Mouse (Mus musculus) myocyte (in vitro differentiated cells): ENCODE measurements around the gene Fam171a2. TPM values are rescaled to one million over a fixed set of nuclear protein-coding genes. Genes with fewer than 3 reads are reported as not detected.

Experiments
- H3K27me3 ChIP-seq: one replicate; pipeline ENCODE4 v1.6.1; 2011; ENCODE audit not compliant: control insufficient read depth, insufficient read depth, insufficient read length
- H3K36me3 ChIP-seq: one replicate; pipeline ENCODE4 v1.6.1; 2011; ENCODE audit not compliant: control insufficient read depth, insufficient read depth
- H3K4me2 ChIP-seq: one replicate; pipeline ENCODE4 v1.6.1; 2011; ENCODE audit warnings: low read depth, control low read depth
- H3K4me3 ChIP-seq: one replicate; pipeline ENCODE4 v1.5.1; 2011; ENCODE audit warnings: mild to moderate bottlenecking, control low read depth, moderate library complexity
- H3K79me2 ChIP-seq: one replicate; pipeline ENCODE4 v1.6.1; 2011; ENCODE audit not compliant: control insufficient read depth, insufficient read depth
- H3ac ChIP-seq: one replicate; pipeline ENCODE4 v1.6.1; 2011; ENCODE audit not compliant: control insufficient read depth, insufficient read length
- CEBPB ChIP-seq: IDR thresholded peaks from 2 replicates; pipeline ENCODE4 v1.6.1; 2011; ENCODE audit warnings: mild to moderate bottlenecking, moderate library complexity; ENCODE audit not compliant: poor library complexity, insufficient read depth, severe bottlenecking
- E2F4 ChIP-seq: IDR thresholded peaks from one replicate; pipeline ENCODE4 v1.6.1; 2011; ENCODE audit warnings: mild to moderate bottlenecking, control low read depth, moderate library complexity; ENCODE audit not compliant: insufficient read depth
- MAX ChIP-seq: IDR thresholded peaks from one replicate; pipeline ENCODE4 v1.6.1; 2011; ENCODE audit warnings: low read depth, mild to moderate bottlenecking, control low read depth
- MYOD1 ChIP-seq, 3 experiments: IDR thresholded peaks; one replicate each; pipeline ENCODE4 v1.6.1; 2011; ENCODE audit warnings: control low read depth in 2 of 3, low read depth in 2 of 3, mild to moderate bottlenecking in 2 of 3, moderate library complexity in 1 of 3; ENCODE audit not compliant: insufficient read length in 2 of 3, control insufficient read depth in 1 of 3
- MYOG ChIP-seq, 3 experiments: IDR thresholded peaks; one replicate each; pipeline ENCODE4 v1.6.1; 2011; ENCODE audit warnings: control low read depth in 2 of 3, low read depth in 2 of 3, mild to moderate bottlenecking in 2 of 3; ENCODE audit not compliant: insufficient read length in 2 of 3, control insufficient read depth in 1 of 3, insufficient read depth in 1 of 3
- POLR2A ChIP-seq: IDR thresholded peaks from one replicate; pipeline ENCODE4 v1.6.1; 2011; ENCODE audit warnings: low read depth, mild to moderate bottlenecking, control low read depth, moderate library complexity; ENCODE audit not compliant: insufficient read length
- POLR2AphosphoS2 ChIP-seq: IDR thresholded peaks from one replicate; pipeline ENCODE4 v1.6.1; 2011; ENCODE audit warnings: low read depth, control low read depth; ENCODE audit not compliant: insufficient read length
- REST ChIP-seq: IDR thresholded peaks from one replicate; pipeline ENCODE4 v1.6.1; 2011; ENCODE audit warnings: mild to moderate bottlenecking, control low read depth, moderate library complexity; ENCODE audit not compliant: insufficient read depth, insufficient read length
- SRF ChIP-seq: IDR thresholded peaks from one replicate; pipeline ENCODE4 v1.6.1; 2011; ENCODE audit warnings: low read depth; ENCODE audit not compliant: control insufficient read depth, insufficient read length
- TCF12 ChIP-seq: IDR thresholded peaks from one replicate; pipeline ENCODE4 v1.6.1; 2011; ENCODE audit warnings: mild to moderate bottlenecking, control low read depth; ENCODE audit not compliant: poor library complexity, insufficient read depth, severe bottlenecking
- TCF3 ChIP-seq: IDR thresholded peaks from one replicate; pipeline ENCODE4 v1.6.1; 2011; ENCODE audit warnings: low read depth, control low read depth; ENCODE audit not compliant: insufficient read length
- USF1 ChIP-seq: IDR thresholded peaks from one replicate; pipeline ENCODE4 v1.6.1; 2011; ENCODE audit warnings: low read depth, mild to moderate bottlenecking, control low read depth, moderate library complexity
- polyA plus RNA-seq: library from polyadenylated mRNA; unstranded; fragments of >200 nt; fragmentation: generic; extraction: Trizol; gene quantifications from one replicate; pipeline ENCODE4 v1.2.1, GENCODE M21; 2012; ENCODE audit warnings: missing spikeins

Gene Fam171a2
- polyA plus RNA-seq, 1 experiment, result 162 TPM

DNA sequence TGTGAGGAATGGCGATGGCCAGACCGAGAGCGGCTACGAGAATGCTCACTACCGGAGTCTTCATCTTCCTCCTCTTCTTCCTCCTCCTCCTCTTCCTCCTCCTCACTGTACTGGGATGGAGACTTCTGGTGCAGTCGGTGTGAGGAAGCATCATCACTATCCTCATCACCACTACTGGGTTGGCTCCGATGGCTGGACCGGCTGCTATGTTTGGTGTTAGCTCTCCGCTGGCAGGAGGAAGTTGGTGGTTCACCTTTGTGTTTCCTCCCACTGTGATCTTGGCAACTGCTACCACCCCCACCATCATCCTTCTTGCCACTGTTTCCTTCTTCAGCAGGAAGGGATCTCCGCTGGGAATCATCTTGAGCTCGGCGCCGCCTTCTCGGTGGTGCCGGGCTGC, 32.6 kb upstream of the Fam171a2 start:
- H3K4me3 ChIP-seq, result no peak overlapping the region
- peaks cover 19% of the 10 kb centered on the region for H3K36me3 ChIP-seq
- no peak overlapping the region for H3K4me2 ChIP-seq
- no peaks in the 10 kb centered on the region for H3K27me3 ChIP-seq
- no peaks in the 10 kb centered on the region for H3K79me2 ChIP-seq
- no peak overlapping the region for H3ac ChIP-seq
- no peak for TF ChIP-seq CEBPB
- peak; percentile 17 for TF ChIP-seq POLR2AphosphoS2

DNA sequence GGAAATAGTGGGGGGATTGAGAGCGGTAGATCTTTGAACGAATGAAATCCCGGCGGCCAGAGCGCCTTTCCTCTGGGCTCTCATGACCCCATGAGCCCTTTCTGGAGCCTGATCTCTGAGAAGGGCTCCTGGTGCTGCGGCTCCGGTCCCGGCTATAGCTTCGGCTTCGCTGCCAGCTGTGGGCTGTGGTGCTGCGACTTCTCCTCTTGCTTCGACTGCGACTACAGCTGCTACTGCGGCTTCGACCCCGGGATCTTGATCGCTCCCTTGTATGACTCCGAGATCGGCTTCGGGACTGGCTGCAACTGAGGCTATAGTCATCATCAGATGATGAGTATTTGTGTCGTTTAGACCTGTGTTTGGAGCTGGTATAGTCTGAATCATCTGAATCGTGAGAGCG, 32.1 kb upstream of the Fam171a2 start:
- no peak overlapping the region for H3ac ChIP-seq
- H3K36me3 ChIP-seq, result peaks cover 14% of the 10 kb centered on the region
- no peak overlapping the region for H3K4me3 ChIP-seq
- no peaks in the 10 kb centered on the region for H3K27me3 ChIP-seq
- H3K4me2 ChIP-seq, result no peak overlapping the region
- TF ChIP-seq CEBPB (no peak), MYOG (IDR thresholded peaks at IDR 0.05; ENCODE audit: control insufficient read depth in 1 of 3, insufficient read depth in 1 of 3, insufficient read length in 2 of 3, low read depth in 2 of 3) (no peak), TCF12 (no peak), MAX (no peak), POLR2AphosphoS2 (no peak), TCF3 (no peak), E2F4 (no peak), POLR2A (no peak), SRF (no peak), MYOD1 (IDR thresholded peaks at IDR 0.05; ENCODE audit: control insufficient read depth in 1 of 3, insufficient read length in 2 of 3, low read depth in 2 of 3) (no peak), USF1 (no peak), REST (no peak)
- H3K79me2 ChIP-seq, result no peaks in the 10 kb centered on the region

DNA sequence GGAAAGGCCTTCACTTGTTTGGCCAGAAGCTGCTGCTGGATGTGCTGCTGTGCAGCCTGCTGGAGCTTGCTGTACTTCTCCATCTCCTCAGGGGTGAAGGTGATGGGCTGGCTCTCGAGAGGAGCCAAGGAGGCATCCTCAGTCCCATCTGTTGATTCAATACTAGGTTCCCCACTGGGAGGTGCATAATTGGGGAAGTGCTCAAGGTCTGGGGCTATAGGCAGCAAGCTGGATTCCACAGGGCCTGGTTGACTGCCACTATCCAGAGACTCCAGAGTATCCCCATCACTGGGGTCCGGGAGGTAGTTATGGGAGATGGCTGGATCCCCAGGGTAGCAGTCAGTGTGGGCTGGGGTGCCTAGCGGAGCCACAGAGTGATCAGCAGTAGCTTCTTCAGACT, 31.2 kb upstream of the Fam171a2 start:
- TF ChIP-seq TCF12, result no peak
- no peak for TF ChIP-seq MYOD1 (IDR thresholded peaks at IDR 0.05; ENCODE audit: control insufficient read depth in 1 of 3, insufficient read length in 2 of 3, low read depth in 2 of 3)
- TF ChIP-seq MYOG (IDR thresholded peaks at IDR 0.05; ENCODE audit: control insufficient read depth in 1 of 3, insufficient read depth in 1 of 3, insufficient read length in 2 of 3, low read depth in 2 of 3), result no peak
- TF ChIP-seq TCF3, result no peak
- no peak for TF ChIP-seq POLR2A
- TF ChIP-seq REST, result no peak
- TF ChIP-seq CEBPB, result no peak
- TF ChIP-seq POLR2AphosphoS2, result no peak
- TF ChIP-seq MAX, result no peak
- TF ChIP-seq SRF, result no peak
- no peak for TF ChIP-seq USF1
- TF ChIP-seq E2F4, result no peak
- H3K4me3 ChIP-seq, result no peak overlapping the region
- no peaks in the 10 kb centered on the region for H3K27me3 ChIP-seq
- H3K79me2 ChIP-seq, result no peaks in the 10 kb centered on the region
- H3ac ChIP-seq, result no peak overlapping the region
- no peak overlapping the region for H3K4me2 ChIP-seq
- peaks cover 10% of the 10 kb centered on the region for H3K36me3 ChIP-seq

DNA sequence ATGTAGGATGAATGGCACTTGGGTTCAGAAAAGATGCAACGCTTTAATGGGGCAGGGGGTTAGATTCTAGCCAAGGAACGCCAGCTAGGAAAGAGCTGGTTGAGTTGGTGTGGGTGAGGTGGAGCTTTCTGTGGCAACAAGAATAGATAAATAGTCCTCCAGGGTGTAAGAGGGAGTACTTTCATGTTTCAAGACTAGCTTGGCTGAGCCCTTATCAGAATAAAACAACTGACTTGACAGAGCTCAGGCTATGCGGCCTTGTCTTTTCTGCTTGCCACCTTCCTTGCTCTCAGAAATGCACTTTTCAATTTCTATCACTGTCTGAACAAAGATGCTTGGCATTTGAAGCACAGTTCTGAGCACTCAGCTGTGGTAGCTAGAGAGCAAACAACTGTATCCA, 27.5 kb upstream of the Fam171a2 start:
- Histone ChIP-seq H3K79me2 (no peaks in the 10 kb centered on the region), H3K4me3 (no peak overlapping the region), H3ac (no peak overlapping the region), H3K36me3 (no peaks in the 10 kb centered on the region), H3K27me3 (no peaks in the 10 kb centered on the region), H3K4me2 (no peak overlapping the region)
- TF ChIP-seq POLR2AphosphoS2 (no peak), E2F4 (no peak), USF1 (no peak), SRF (no peak), REST (no peak), TCF3 (no peak), MYOG (IDR thresholded peaks at IDR 0.05; ENCODE audit: control insufficient read depth in 1 of 3, insufficient read depth in 1 of 3, insufficient read length in 2 of 3, low read depth in 2 of 3) (no peak), MAX (no peak)

DNA sequence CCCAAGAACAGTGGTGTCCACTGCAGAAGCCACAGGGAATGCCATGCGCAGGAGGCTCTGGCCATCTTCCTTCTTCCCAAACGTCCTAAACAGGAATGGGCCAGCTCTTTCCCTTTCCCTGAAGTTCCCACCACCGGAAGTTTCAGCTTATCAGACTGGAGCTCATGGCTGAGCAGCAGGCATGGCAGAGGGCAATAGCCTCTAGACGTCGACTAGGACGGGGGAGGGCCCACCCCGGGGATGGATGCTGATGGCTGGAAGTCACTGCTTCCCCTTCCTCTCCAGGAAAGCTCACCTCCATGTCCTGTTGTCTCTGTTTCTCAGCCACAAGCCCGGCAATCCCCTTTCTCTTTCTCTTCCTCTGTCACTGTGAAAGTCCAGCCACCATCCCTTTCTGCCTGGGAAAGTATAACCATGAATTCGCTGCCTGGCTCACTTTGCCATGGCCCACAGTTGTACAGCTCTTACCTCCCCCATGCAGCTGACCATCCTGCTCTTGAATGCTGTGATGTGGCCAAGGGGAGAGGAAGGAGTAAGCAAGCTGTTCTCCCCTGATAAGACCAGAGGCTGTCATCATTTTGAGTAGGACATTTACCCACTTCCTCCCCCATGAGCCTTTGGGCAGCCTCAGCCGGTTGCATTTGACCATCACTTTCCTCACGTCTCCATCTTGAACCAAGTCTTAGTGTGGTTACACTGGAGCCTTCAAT, 22.3 kb upstream of the Fam171a2 start, which contains the start of gene Itga2b:
Gene Itga2b, minus strand, starts transcription at position 475 of the 710 bp plus-strand sequence.
- H3K4me2 ChIP-seq, result no peak within 1 kb of the TSS
- H3K4me3 ChIP-seq, result no peak within 1 kb of the TSS
- H3K79me2 ChIP-seq, result no peaks in the 10 kb centered on the region
- H3K27me3 ChIP-seq, result no peaks in the 10 kb centered on the region
- TF ChIP-seq CEBPB (no peak), TCF12 (no peak)
- no peak within 1 kb of the TSS for H3ac ChIP-seq
- H3K36me3 ChIP-seq, result no peaks in the 10 kb centered on the region
